Mouse (Mus musculus) MEL (cell line): ENCODE data around the gene Tmem44. TPM values are rescaled to one million over a fixed set of nuclear protein-coding genes. Genes with fewer than 3 reads are reported as not detected.

Source experiments
- DNase-seq: peaks from one replicate; pipeline ENCODE4 v3.0.0; 2011; ENCODE audit warnings: low read depth, low spot score
- H3K27ac ChIP-seq: 2 replicates; pipeline ENCODE4 v1.5.1; 2012; ENCODE audit warnings: low read depth, mild to moderate bottlenecking, control low read depth, low read length, moderate library complexity; ENCODE audit not compliant: control insufficient read depth
- H3K27me3 ChIP-seq, 2 experiments: fragments of 150-350 bp in 1 of 2; sonication (generic) in 1 of 2; 2 replicates each; pipeline ENCODE4 v1.6.1; 2012; ENCODE audit warnings: low read length in 2 of 2, mild to moderate bottlenecking in 2 of 2, improper control_type of control experiment in 1 of 2, moderate library complexity in 1 of 2; ENCODE audit not compliant: insufficient read depth in 2 of 2, control insufficient read depth in 1 of 2
- H3K36me3 ChIP-seq, 2 experiments: 2 replicates each; pipeline ENCODE4 v1.6.1; 2012 to 2014; ENCODE audit warnings: low read length in 2 of 2, improper control_type of control experiment in 1 of 2, inconsistent platforms in 1 of 2, mild to moderate bottlenecking in 1 of 2; ENCODE audit not compliant: insufficient read depth in 2 of 2, control insufficient read depth in 1 of 2
- H3K4me1 ChIP-seq, 2 experiments: fragments of 150-350 bp in 1 of 2; sonication (generic) in 1 of 2; 2 replicates each; pipeline ENCODE4 v1.6.1; 2012; ENCODE audit warnings: low read length in 2 of 2, improper control_type of control experiment in 1 of 2, mild to moderate bottlenecking in 1 of 2; ENCODE audit not compliant: insufficient read depth in 2 of 2, control insufficient read depth in 1 of 2
- H3K4me3 ChIP-seq, 2 experiments: fragments of 150-350 bp in 1 of 2; sonication (generic) in 1 of 2; 2 replicates each; pipeline ENCODE4 v1.5.1; 2012; ENCODE audit warnings: low read depth in 2 of 2, low read length in 2 of 2, mild to moderate bottlenecking in 2 of 2, moderate library complexity in 2 of 2, control low read depth in 1 of 2, improper control_type of control experiment in 1 of 2; ENCODE audit not compliant: control insufficient read depth in 1 of 2, insufficient read depth in 1 of 2
- H3K79me2 ChIP-seq: 2 replicates; pipeline ENCODE4 v1.6.1; 2012; ENCODE audit warnings: mild to moderate bottlenecking, low read length, moderate library complexity; ENCODE audit not compliant: control insufficient read depth, poor library complexity, insufficient read depth
- H3K9ac ChIP-seq: 2 replicates; pipeline ENCODE4 v1.6.1; 2012; ENCODE audit warnings: low read depth, mild to moderate bottlenecking, control low read depth, low read length, moderate library complexity; ENCODE audit not compliant: control insufficient read depth, poor library complexity, severe bottlenecking
- H3K9me3 ChIP-seq: fragments of 150-350 bp; sonication (generic); replicated peaks from 2 replicates; pipeline ENCODE4 v1.6.1; 2012; ENCODE audit warnings: mild to moderate bottlenecking, low read length, improper control_type of control experiment, moderate library complexity; ENCODE audit not compliant: insufficient read depth
- BHLHE40 ChIP-seq: IDR thresholded peaks from 2 replicates; pipeline ENCODE4 v1.6.1; 2012; ENCODE audit warnings: low read depth, mild to moderate bottlenecking, inconsistent platforms, low read length, improper control_type of control experiment, borderline replicate concordance
- ELF1 ChIP-seq: IDR thresholded peaks from 2 replicates; pipeline ENCODE4 v1.6.1; 2014; ENCODE audit warnings: low read depth, mild to moderate bottlenecking, inconsistent platforms, low read length, improper control_type of control experiment, moderate library complexity
- ETS1 ChIP-seq: IDR thresholded peaks from 2 replicates; pipeline ENCODE4 v1.6.1; 2012; ENCODE audit warnings: low read depth, mild to moderate bottlenecking, inconsistent platforms, low read length, improper control_type of control experiment, moderate library complexity
- MAFK ChIP-seq: IDR thresholded peaks from 2 replicates; pipeline ENCODE4 v1.6.1; 2011; ENCODE audit warnings: low read depth, mild to moderate bottlenecking, low read length, improper control_type of control experiment, borderline replicate concordance
- NRF1 ChIP-seq: IDR thresholded peaks from 2 replicates; pipeline ENCODE4 v1.6.1; 2014; ENCODE audit warnings: low read depth, mild to moderate bottlenecking, inconsistent platforms, low read length, improper control_type of control experiment, moderate library complexity; ENCODE audit not compliant: poor library complexity, insufficient read depth, severe bottlenecking
- POLR2A ChIP-seq, 2 experiments: IDR thresholded peaks; 2 replicates each; pipeline ENCODE4 v1.6.1; 2011 to 2012; ENCODE audit warnings: low read length in 2 of 2, mild to moderate bottlenecking in 2 of 2, control low read depth in 1 of 2, improper control_type of control experiment in 1 of 2, low read depth in 1 of 2, moderate library complexity in 1 of 2; ENCODE audit not compliant: control insufficient read depth in 1 of 2, insufficient read depth in 1 of 2, poor library complexity in 1 of 2
- POLR2AphosphoS2 ChIP-seq: IDR thresholded peaks from 2 replicates; pipeline ENCODE4 v1.6.1; 2011; ENCODE audit warnings: low read length, improper control_type of control experiment
- RAD21 ChIP-seq: IDR thresholded peaks from 2 replicates; pipeline ENCODE4 v1.6.1; 2011; ENCODE audit warnings: mild to moderate bottlenecking, low read depth, low read length, improper control_type of control experiment
- SMC3 ChIP-seq: IDR thresholded peaks from 2 replicates; pipeline ENCODE4 v1.6.1; 2011; ENCODE audit warnings: low read depth, low read length, improper control_type of control experiment
- TBP ChIP-seq: IDR thresholded peaks from 2 replicates; pipeline ENCODE4 v1.8.0; 2011; ENCODE audit warnings: low read depth, low read length, improper control_type of control experiment
- UBTF ChIP-seq: IDR thresholded peaks from 2 replicates; pipeline ENCODE4 v1.6.1; 2012; ENCODE audit warnings: low read depth, mild to moderate bottlenecking, inconsistent platforms, low read length, improper control_type of control experiment, moderate library complexity, borderline replicate concordance; ENCODE audit not compliant: insufficient read depth
- USF1 ChIP-seq: IDR thresholded peaks from 2 replicates; pipeline ENCODE4 v1.6.1; 2014; ENCODE audit warnings: low read depth, mild to moderate bottlenecking, inconsistent platforms, low read length, improper control_type of control experiment, moderate library complexity
- ZC3H11A ChIP-seq: IDR thresholded peaks from 2 replicates; pipeline ENCODE4 v1.6.1; 2012; ENCODE audit warnings: low read depth, mild to moderate bottlenecking, inconsistent platforms, low read length, improper control_type of control experiment
- ZMIZ1 ChIP-seq: IDR thresholded peaks from 2 replicates; pipeline ENCODE4 v1.6.1; 2012; ENCODE audit warnings: low read depth, mild to moderate bottlenecking, inconsistent platforms, low read length, improper control_type of control experiment, moderate library complexity
- polyA plus RNA-seq, 2 experiments: library from polyadenylated mRNA; stranded (reverse) in 1 of 2; unstranded in 1 of 2; fragments of >175 nt in 1 of 2; fragments of >200 nt in 1 of 2; gene quantifications; 2 replicates each; pipeline versions ENCODE4 v1.2.1 to v1.2.4; 2012; ENCODE audit warnings: low replicate concordance in 2 of 2, low read depth in 1 of 2; ENCODE audit not compliant: insufficient read length in 2 of 2, insufficient read depth in 1 of 2, missing spikeins in 1 of 2
- total RNA-seq: library from RNA; depleted of rRNA; stranded (reverse); fragments of 300-350 nt; gene quantifications from 2 replicates; pipeline ENCODE4 v1.2.3, GENCODE M21; 2012

The Tmem44 gene
- total and polyA plus RNA-seq, 3 experiments, result 0.50 to 1.4 TPM; not detected in 1

DNA sequence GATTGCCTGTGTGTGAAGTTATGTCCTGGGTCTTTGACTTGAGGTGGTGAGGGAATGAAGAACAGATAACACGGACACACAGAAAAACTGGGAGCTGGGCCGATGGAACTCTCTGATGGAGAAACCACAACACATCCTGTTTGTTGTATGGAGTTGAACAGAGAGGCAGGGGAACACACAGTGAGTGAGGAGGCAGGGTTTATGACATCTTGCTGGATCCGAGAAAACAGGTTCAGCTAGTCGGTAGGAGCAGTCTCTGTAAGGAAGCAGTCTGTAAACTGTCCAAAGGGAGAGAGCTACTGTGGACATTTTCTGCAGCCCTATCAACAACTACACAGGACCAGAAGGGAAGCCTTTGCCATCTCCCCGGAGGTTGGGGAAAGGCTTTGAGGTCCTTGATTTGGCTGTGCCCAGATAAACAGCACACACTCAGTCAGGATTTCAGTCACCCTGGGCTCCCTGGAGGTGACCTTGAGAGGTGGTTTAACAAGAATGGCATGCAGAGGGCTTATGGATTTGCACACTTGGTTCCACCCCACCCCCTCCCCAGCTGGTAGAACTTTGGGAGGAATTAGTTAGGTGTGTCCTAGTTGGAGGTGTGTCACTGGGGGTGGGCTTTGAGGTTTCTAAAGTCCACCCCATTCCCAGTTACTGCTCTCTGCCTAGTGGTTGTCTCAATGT lies 8.8 kb upstream of the Tmem44 start:
- TF ChIP-seq ETS1 (no peak), NRF1 (no peak), POLR2A (IDR thresholded peaks at IDR 0.05; ENCODE audit: control insufficient read depth in 1 of 2, insufficient read depth in 1 of 2, low read depth in 1 of 2, low read length in 2 of 2, poor library complexity in 1 of 2) (peak in 1 of 2 experiments; percentile 8; a peak in 1 of 4 replicates), POLR2AphosphoS2 (peak; percentile 10; the same call in 1 of the 2 replicates), ZC3H11A (no peak)
- TF ChIP-seq, all 39 proteins: peak for 2
- Histone ChIP-seq H3K27ac (no peak overlapping the region), H3K4me3 (no peak overlapping the region), H3K9me3 (no peaks in the 10 kb centered on the region), H3K27me3 (no peaks in the 10 kb centered on the region), H3K36me3 (peaks cover 0 to 26% of the 10 kb centered on the region in 2 experiments; a peak in 2 of 4 replicates), H3K79me2 (no peaks in the 10 kb centered on the region), H3K9ac (no peak overlapping the region), H3K4me1 (no peaks in the 10 kb centered on the region)
- DNase-seq, result no peak

DNA sequence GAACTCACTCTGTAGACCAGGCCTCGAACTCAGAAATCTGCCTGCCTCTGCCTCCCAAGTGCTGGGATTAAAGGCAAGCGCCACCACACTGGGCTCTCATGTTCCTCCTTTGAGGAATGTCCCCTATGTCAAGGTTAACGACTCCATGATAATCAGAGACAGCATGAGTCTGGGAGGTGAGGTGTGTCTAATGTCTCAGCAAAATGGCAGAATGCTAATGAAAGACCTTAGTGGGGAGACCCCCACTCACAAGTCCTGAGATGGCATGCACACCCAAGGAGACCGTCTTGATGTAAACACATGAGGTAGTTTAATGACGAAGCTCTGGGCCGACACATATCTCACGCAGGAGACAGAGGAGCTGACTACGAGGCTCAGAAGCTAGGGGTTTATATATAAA lies 3.5 kb upstream of the Tmem44 start:
- Histone ChIP-seq H3K9ac (no peak overlapping the region), H3K4me3 (no peak overlapping the region), H3K9me3 (no peaks in the 10 kb centered on the region), H3K27me3 (no peaks in the 10 kb centered on the region), H3K79me2 (no peaks in the 10 kb centered on the region), H3K27ac (no peak overlapping the region), H3K4me1 (peaks cover 4 to 14% of the 10 kb centered on the region in 2 experiments; a peak in 2 of 4 replicates), H3K36me3 (peaks cover 0 to 7% of the 10 kb centered on the region in 2 experiments; a peak in 1 of 4 replicates)
- DNase-seq, result no peak
- TF ChIP-seq ZMIZ1 (no peak), MAFK (no peak), TBP (no peak), UBTF (no peak), POLR2AphosphoS2 (no peak), SMC3 (no peak), ZC3H11A (no peak), ELF1 (no peak)

DNA sequence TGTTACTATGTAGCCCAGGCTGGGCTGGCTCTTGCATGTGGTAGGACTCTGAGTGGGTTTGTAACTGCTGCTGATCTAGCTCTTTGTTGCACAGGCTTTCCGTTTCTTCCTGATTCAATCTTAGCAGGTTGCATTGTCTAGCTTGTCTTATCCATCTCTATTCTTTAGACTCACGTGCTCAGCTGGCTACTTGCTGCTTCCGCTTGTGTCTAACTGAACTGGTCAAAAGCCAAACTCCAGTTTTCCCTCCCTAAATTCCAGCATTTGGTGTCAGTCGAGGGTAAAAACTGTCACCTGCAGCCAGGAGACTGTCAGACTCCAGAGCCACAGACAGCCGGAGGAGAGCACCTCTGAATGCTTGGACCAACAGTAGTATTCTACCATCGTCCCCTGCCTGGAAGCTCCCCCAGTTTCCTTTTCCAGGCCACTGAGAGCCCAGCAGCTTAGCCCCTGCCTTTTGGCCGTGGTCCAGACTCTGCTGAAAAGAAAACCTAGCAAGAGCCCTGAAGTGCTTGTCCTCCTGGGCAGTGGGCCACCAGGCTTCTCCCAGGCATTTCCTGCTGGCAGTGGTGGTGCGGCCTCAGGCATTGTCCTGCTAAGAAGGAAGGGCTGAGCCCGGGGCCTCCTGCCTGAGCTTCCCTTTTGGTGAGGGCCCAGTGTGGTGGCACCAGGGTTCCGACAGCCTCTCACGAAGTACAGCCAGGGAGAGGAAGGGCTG lies 2.1 kb upstream of the Tmem44 start:
- 0 out of 4 replicates have a peak, but pooled peaks cover 0 to 1% of the 10 kb centered on the region in 2 experiments for H3K36me3 ChIP-seq
- no peaks in the 10 kb centered on the region for H3K27me3 ChIP-seq
- H3K79me2 ChIP-seq, result no peaks in the 10 kb centered on the region
- H3K9ac ChIP-seq, result no peak overlapping the region
- peaks cover 4 to 14% of the 10 kb centered on the region in 2 experiments; a peak in 2 of 4 replicates for H3K4me1 ChIP-seq
- no peak overlapping the region for H3K4me3 ChIP-seq
- no peaks in the 10 kb centered on the region for H3K9me3 ChIP-seq
- H3K27ac ChIP-seq, result no peak overlapping the region; the same call in 1 of the 2 replicates
- DNase-seq, result no peak
- TF ChIP-seq BHLHE40 (peak; percentile 73), RAD21 (no peak), USF1 (peak; percentile 34; the same call in 1 of the 2 replicates)
- TF ChIP-seq, all 39 proteins: peak for 2
